Mouse (Mus musculus) left cerebral cortex, postnatal 10 days (tissue): Measurements from ENCODE around the gene Olfr862. TPM values are rescaled to one million over a fixed set of nuclear protein-coding genes. Genes with fewer than 3 reads are reported as not detected.

Experiments
- DNase-seq, 2 experiments: peaks; one replicate each; pipeline ENCODE4 v3.0.0; 2021 to 2022; ENCODE audit warnings: low spot score in 2 of 2, mixed read lengths in 1 of 2; ENCODE audit errors: extremely low spot score in 1 of 2
- intact Hi-C: fragments of 180-260 bp; cut with DNase I; formaldehyde crosslinking; loops from one replicate; pipeline ENCODE4 v1.15.1; 2025
- total RNA-seq, 2 experiments: library from RNA; stranded (reverse); gene quantifications; 2 replicates each; pipeline ENCODE4 v1.2.3; 2021

Olfr862 gene
- not detected for total RNA-seq

DNA sequence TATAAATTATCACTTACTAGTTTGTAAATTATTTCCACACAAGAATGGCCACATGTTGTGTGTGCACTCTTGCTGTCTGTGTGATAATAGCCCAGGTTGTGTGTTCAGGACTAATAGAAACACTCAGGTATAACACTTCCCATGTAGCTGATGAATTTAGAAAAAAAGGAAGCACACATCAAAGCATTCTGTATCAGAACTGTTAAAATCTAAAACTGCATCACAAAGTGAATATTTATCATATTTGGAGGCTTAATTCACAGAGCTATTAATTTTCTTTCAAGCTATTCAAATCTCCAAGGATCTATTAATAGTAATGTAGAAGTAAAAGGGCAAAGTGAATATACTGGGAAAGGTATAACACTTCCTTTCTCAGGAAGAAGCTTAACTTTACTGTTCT lies at the start of gene Olfr862:
Olfr862 (minus strand) TSS at position 101 of the 400 bp plus-strand sequence.
- no peak for DNase-seq
- intact Hi-C loops = no loop called here

DNA sequence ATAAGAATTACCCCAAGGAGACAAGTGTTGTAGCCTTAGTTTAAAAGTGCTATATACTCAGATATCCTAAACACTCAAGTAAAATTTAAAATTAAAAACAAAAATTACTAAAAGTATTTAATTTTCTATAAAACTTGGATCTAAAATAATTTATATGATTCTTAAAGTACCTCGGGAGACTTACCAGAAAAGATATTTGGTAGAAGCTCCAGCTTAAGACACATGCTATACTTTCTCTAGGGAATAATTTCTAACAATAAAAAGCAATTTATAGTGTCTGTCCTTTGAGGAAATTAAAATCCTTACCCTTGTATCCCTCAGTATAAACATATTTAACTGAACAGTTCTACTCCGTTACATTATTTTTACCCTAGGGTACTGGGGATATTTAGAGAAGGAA lies 28.8 kb upstream of the Olfr862 start, which contains the start of gene Olfr77:
Olfr77 (plus strand) TSS at position 301 of the 400 bp plus-strand sequence.
- no peak for DNase-seq
- intact Hi-C loops = no loop called here

- DNase-seq = no peak
- intact Hi-C loops = no loop called here
Measured at GRCm38 (mm10) chr9:19911170-19911569, 23.4 kb upstream of the Olfr862 start.

GRCm38 (mm10) chr9:19849647-19850046 lies 38.2 kb downstream of the Olfr862 start, which contains the start of gene Olfr860:
Gene Olfr860 (minus strand): TSS chr9:19849747.
- intact Hi-C loops = no loop called here
- no peak for DNase-seq

Other genes with a start within 250 kb of the Olfr862 start
- not detected for gene Olfr857, start 178.6 kb downstream of the Olfr862 start, total RNA-seq
- not detected for gene Olfr58, start 107.7 kb downstream of the Olfr862 start, total RNA-seq
- gene Olfr859, start 83.1 kb downstream of the Olfr862 start, total RNA-seq = not detected
- gene Olfr860, start 38.3 kb downstream of the Olfr862 start, total RNA-seq = not detected
- not detected for gene Olfr77, start 28.9 kb upstream of the Olfr862 start, total RNA-seq
- gene Olfr866, start 140.0 kb upstream of the Olfr862 start, total RNA-seq = not detected
- not detected for gene Olfr867, start 169.6 kb upstream of the Olfr862 start, total RNA-seq
- not detected for gene Olfr868, start 210.6 kb upstream of the Olfr862 start, total RNA-seq
- not detected for gene Olfr869, start 241.0 kb upstream of the Olfr862 start, total RNA-seq